Mouse (Mus musculus) gastrocnemius, adult 8-10 months (tissue): ENCODE data around the gene Dhx35. TPM values are rescaled to one million over a fixed set of nuclear protein-coding genes. Genes with fewer than 3 reads are reported as not detected.

Experiments used
- DNase-seq, 2 experiments: peaks; one replicate each; pipeline ENCODE4 v3.0.0; 2022; ENCODE audit warnings: low spot score in 2 of 2
- total RNA-seq, 4 experiments: library from RNA; stranded (reverse); gene quantifications; 2 replicates each; pipeline ENCODE4 v1.2.4; 2022

Dhx35 gene
- total RNA-seq = 10 to 100 TPM in 2 of 4 experiments, 1 to 10 TPM in 2; 6.8 to 13.9 (median 8.7) TPM

- DNase-seq = peak; percentile 82 to 91
Observed at GRCm38 (mm10) chr2:158794494-158795004, at the start of gene Dhx35. TSS of gene Dhx35 (plus strand) at chr2:158794807.

DNA sequence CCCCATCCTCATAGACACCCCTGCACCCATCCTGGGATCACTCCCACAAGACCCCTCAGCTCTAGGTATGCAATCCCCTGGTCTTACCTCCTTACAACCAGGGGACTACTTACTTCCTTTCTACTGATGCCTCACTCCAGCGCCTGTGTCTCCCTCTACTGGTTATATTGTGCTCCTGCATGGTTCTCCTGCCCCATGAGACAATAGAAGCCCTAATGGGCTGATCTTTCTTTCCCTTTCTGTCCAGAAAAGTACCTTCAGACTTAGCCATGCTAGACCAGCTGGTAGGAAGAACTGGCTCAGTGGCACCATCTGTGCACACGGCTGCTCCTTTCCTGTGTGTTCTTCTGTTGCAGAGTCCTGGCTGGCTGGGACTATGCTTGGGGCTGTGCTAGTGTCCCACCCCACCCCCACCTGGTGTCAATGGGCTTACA is 49.5 kb upstream of the Dhx35 start:
- no peak for DNase-seq

GRCm38 (mm10) chr2:158746164-158746563 is 48.4 kb upstream of the Dhx35 start:
- no peak for DNase-seq

DNA sequence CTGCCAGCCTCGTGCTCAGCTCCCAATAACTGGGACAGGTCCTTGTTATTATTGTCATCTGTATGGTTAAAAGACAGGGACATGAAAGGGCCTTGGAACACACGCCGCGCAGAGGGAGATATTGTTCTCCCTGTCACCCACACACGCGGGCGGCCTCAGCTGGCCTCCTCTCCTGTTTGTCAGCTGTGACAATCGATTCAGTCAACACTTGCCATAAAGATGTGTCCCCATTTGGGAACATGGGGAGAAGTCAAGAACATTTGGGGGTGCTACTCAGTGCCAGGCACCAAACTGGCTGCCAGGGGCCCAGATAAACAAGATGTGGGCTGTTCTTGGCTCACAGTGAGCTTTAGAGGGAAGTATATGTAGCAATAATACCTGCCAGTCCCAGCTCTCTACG is 45.2 kb upstream of the Dhx35 start:
- no peak for DNase-seq

GRCm38 (mm10) chr2:158760231-158760630 is 34.4 kb upstream of the Dhx35 start:
- no peak for DNase-seq

DNA sequence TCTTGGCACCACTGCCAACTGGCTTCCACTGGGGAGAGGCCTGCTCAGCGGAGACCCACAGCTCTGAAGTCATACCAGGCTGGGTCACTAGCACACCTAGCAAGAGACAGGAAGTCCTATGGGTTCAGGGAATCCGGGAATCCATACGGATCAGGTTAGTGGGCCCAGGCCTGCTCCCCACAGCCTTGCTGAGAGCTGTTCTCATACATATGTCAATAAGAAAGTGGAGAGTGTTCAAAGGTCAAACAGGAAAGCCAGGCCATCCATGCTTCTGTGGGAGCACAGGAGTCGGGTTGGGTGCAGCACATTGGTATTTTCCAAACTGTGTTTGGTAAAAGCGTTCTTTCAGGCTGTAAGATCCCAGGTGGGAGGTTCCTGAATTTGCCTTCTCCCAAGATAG is 32.3 kb upstream of the Dhx35 start:
- DNase-seq = no peak

GRCm38 (mm10) chr2:158767742-158768339 is 26.8 kb upstream of the Dhx35 start, which contains the start of gene Fam83d:
TSS of gene Fam83d (plus strand) at chr2:158768093.
- peak; percentile 91 to 94 for DNase-seq

DNA sequence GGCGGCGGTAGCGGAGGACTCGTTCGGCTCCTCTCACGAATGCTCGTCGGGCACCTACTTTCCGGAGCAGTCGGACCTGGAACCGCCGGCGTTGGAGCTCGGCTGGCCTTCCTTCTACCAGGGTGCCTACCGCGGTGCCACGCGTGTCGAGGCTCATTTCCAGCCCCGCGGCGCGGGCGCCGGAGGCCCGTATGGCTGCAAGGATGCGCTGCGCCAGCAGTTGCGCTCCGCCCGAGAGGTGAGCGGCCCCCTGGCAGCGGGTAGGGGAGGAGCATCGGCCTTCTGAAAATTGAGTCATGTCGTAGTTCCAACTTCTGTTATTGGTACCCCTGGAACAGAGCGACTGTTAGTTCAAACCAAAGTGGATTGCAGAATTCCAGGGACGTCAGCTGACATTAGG is 26.3 kb upstream of the Dhx35 start:
- no peak for DNase-seq

DNA sequence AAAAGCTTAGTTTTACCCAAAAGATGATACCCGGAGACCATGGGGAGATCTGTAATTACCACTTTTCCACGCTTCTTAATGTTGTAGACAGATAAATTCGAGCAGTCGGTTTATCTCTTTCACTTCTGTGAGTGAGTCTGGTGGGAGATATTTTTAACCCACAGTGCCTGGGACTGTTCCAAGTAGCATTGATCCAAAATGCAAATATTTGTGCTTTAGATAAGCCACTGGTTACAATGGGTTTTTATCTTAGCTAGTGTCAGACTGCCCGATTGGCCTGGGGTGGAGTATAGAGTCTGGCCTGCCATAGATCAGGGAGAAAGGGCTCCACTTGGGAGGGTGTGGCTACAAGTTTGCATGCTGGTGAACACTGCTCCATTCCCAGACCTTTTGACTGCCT is 25.8 kb upstream of the Dhx35 start:
- no peak for DNase-seq

GRCm38 (mm10) chr2:158770126-158770757 is 24.4 kb upstream of the Dhx35 start:
- DNase-seq = no peak

- DNase-seq = no peak
Observed at GRCm38 (mm10) chr2:158771066-158771763, 23.4 kb upstream of the Dhx35 start.

- no peak for DNase-seq
Observed at GRCm38 (mm10) chr2:158772808-158773207, 21.8 kb upstream of the Dhx35 start.

GRCm38 (mm10) chr2:158774886-158775285 is 19.7 kb upstream of the Dhx35 start:
- DNase-seq = no peak

GRCm38 (mm10) chr2:158776716-158777115 is 17.9 kb upstream of the Dhx35 start:
- peak in 1 of 2 experiments; percentile 17 for DNase-seq

GRCm38 (mm10) chr2:158777490-158777889 is 17.1 kb upstream of the Dhx35 start:
- no peak for DNase-seq

DNA sequence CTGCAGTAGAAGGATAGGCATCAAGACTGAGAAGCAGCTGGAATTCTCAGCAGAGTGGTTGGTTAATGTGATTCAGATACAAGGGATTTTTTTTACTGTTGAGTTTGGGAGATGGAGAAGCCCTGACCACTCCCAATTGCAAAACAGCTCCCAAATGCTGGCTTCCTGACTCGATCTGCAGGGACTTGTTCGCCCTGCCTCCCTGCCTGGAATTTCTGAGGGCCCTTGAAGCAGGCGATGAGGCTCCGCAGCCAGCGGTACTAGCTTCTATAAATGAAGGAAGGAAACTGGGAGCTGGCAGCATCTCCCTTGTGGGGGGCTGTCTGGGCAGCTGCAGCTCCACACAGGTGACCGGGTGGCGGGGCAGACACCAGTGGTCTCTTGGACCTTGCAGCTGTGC is 16.3 kb upstream of the Dhx35 start:
- no peak for DNase-seq

GRCm38 (mm10) chr2:158781126-158781525 is 13.5 kb upstream of the Dhx35 start:
- DNase-seq = peak; percentile 10 to 50

DNA sequence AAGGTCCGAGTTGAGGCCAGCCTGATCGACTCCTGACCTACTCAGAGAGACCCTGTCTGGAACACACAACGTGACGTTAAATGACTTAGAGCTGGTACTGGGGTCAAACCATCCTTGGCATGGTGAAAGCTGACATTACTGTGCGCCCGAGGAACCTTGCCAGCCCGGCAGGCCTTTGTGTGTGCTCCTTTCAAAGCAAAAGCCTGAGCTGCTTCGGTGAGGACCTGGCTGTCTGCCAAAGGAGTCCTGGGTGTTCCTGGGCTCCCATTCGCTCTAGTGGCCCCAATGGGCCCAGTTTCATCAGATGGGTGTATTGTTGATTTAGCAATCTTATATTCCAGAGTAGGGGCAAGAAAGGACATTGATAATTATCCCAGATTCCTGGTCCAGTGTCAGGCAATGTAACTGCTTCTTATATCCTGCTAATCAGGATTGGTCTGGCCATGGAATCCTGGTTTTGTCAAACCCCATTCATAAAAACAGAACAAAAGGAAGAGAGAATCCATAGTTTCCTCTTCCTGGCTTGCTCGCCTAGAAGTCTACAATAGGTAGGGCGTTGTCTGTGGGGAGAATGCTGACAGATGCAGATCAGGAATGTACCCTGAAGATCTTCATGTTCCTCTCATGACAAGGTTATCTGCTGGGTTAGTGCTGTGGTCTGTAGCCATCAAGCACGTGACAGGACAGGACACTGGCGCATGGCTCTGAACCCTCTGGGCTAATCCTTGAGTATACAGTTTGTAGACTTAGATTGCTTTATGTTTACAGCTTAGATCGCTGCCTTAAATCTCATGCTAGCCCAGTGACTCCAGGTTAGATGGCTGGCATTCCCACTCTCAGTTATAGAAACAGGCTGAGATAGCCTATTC is 7.4 kb upstream of the Dhx35 start:
- no peak for DNase-seq

- DNase-seq = no peak
Observed at GRCm38 (mm10) chr2:158795043-158795442, 436 bp downstream of the Dhx35 start.

- DNase-seq = no peak
Observed at GRCm38 (mm10) chr2:158795875-158796274, 1.3 kb downstream of the Dhx35 start.

DNA sequence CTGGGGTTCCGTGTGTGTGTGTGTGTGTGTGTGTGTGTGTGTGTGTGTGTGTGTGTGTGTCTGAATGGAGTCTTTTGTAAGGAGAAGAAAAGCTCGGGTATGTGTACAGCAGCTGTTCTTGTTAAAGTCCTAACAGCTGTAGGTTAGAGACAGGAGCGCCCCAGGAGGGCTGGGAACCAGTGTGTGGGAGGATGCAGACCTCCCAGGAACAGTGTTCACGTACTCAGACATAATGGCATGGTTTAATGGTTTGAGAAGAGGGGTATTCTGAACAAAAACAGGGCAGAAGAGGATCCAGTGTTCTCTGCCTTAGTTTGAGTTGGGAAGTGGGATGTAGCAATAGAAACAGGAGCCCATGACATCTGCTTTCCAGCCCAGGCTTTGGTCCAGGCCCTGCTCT is 4.7 kb downstream of the Dhx35 start:
- no peak for DNase-seq
